Mouse (Mus musculus) lung, embryonic 15.5 days (tissue): Measurements from ENCODE around the gene Zmynd8. TPM values are rescaled to one million over a fixed set of nuclear protein-coding genes. Genes with fewer than 3 reads are reported as not detected.

Experiments used
- ATAC-seq: fragments of 200-750 bp; cut with Nextera tagmentation; 2 replicates; pipeline ENCODE4 v1.8.0; 2017; ENCODE audit warnings: moderate number of reproducible peaks, borderline replicate concordance; ENCODE audit not compliant: low FRiP score, low TSS enrichment; ENCODE audit errors: extremely low read depth
- H3K27ac ChIP-seq: fragments of 300-500 bp; sonication (generic); 2 replicates; pipeline ENCODE4 v1.5.1; 2015; ENCODE audit warnings: moderate library complexity, mild to moderate bottlenecking, inconsistent platforms
- H3K27me3 ChIP-seq: fragments of 300-500 bp; sonication (generic); 2 replicates; pipeline ENCODE4 v1.6.1; 2015; ENCODE audit warnings: inconsistent platforms
- H3K36me3 ChIP-seq: fragments of 300-500 bp; sonication (generic); 2 replicates; pipeline ENCODE4 v1.6.1; 2015; ENCODE audit warnings: inconsistent platforms
- H3K4me1 ChIP-seq: fragments of 300-500 bp; sonication (generic); 2 replicates; pipeline ENCODE4 v1.6.1; 2015; ENCODE audit warnings: inconsistent platforms
- H3K4me2 ChIP-seq: fragments of 300-500 bp; sonication (generic); 2 replicates; pipeline ENCODE4 v1.6.1; 2015; ENCODE audit warnings: inconsistent platforms, mild to moderate bottlenecking, moderate library complexity
- H3K4me3 ChIP-seq: fragments of 300-500 bp; sonication (generic); 2 replicates; pipeline ENCODE4 v1.5.1; 2015; ENCODE audit warnings: mild to moderate bottlenecking, inconsistent platforms
- H3K9ac ChIP-seq: fragments of 300-500 bp; sonication (generic); 2 replicates; pipeline ENCODE4 v1.6.1; 2015; ENCODE audit warnings: inconsistent platforms
- H3K9me3 ChIP-seq: fragments of 300-500 bp; sonication (generic); 2 replicates; pipeline ENCODE4 v1.6.1; 2016; ENCODE audit warnings: inconsistent platforms
- WGBS: fragments of 180-500 bp; shearing (Covaris S2); methylation state at CpG from one replicate; pipeline ENCODE4 v1.1.7; 2015; 5-methylcytosine and 5-hydroxymethylcytosine counted together
- polyA plus RNA-seq: library from polyadenylated mRNA; unstranded; fragments of >200 nt; fragmentation: Nextera tagmentation; extraction: Ambion mirVana; gene quantifications from 2 replicates; pipeline ENCODE4 v1.2.1, GENCODE M21; 2015

Zmynd8 gene
- polyA plus RNA-seq, 1 experiment from 2014 or later = 46.0 TPM

GRCm38 (mm10) chr2:165895687-165896086 lies 3.1 kb downstream of the Zmynd8 start:
- no peak overlapping the region for H3K4me3 ChIP-seq
- H3K9me3 ChIP-seq = no peaks in the 10 kb centered on the region
- H3K27ac ChIP-seq = no peak overlapping the region
- H3K27me3 ChIP-seq = no peaks in the 10 kb centered on the region
- H3K9ac ChIP-seq = no peak overlapping the region
- ATAC-seq = no peak
- no peak overlapping the region for H3K4me2 ChIP-seq
- WGBS = 85% methylated on average over 4 of the region's 4 CpGs
- peaks cover 24% of the 10 kb centered on the region for H3K4me1 ChIP-seq
- H3K36me3 ChIP-seq = no peaks in the 10 kb centered on the region

- no peak overlapping the region for H3K4me3 ChIP-seq
- H3K4me2 ChIP-seq = no peak overlapping the region
- no peak overlapping the region for H3K27ac ChIP-seq
- no peaks in the 10 kb centered on the region for H3K27me3 ChIP-seq
- ATAC-seq = no peak
- peaks cover 15% of the 10 kb centered on the region for H3K4me1 ChIP-seq
- no peak overlapping the region for H3K9ac ChIP-seq
- 41% methylated on average over 4 of the region's 4 CpGs for WGBS
- no peaks in the 10 kb centered on the region for H3K36me3 ChIP-seq
- H3K9me3 ChIP-seq = no peaks in the 10 kb centered on the region
Observed at GRCm38 (mm10) chr2:165894533-165894932, 4.3 kb downstream of the Zmynd8 start.

GRCm38 (mm10) chr2:165893232-165893631 lies 5.6 kb downstream of the Zmynd8 start:
- no peak overlapping the region for H3K4me2 ChIP-seq
- no peaks in the 10 kb centered on the region for H3K9me3 ChIP-seq
- ATAC-seq = no peak
- H3K4me1 ChIP-seq = peaks cover 15% of the 10 kb centered on the region
- 88% methylated on average over 3 of the region's 3 CpGs for WGBS
- no peaks in the 10 kb centered on the region for H3K27me3 ChIP-seq
- H3K9ac ChIP-seq = no peak overlapping the region
- H3K27ac ChIP-seq = no peak overlapping the region
- H3K36me3 ChIP-seq = no peaks in the 10 kb centered on the region
- no peak overlapping the region for H3K4me3 ChIP-seq

GRCm38 (mm10) chr2:165892626-165893025 lies 6.2 kb downstream of the Zmynd8 start:
- Histone ChIP-seq H3K4me2 (no peak overlapping the region), H3K9ac (no peak overlapping the region), H3K36me3 (no peaks in the 10 kb centered on the region), H3K4me1 (peaks cover 21% of the 10 kb centered on the region), H3K9me3 (no peaks in the 10 kb centered on the region), H3K4me3 (no peak overlapping the region), H3K27ac (no peak overlapping the region), H3K27me3 (no peaks in the 10 kb centered on the region)
- WGBS = 70% methylated on average over 5 of the region's 5 CpGs
- no peak for ATAC-seq

- 73% methylated on average over 10 of the region's 10 CpGs for WGBS
- no peaks in the 10 kb centered on the region for H3K9me3 ChIP-seq
- H3K27ac ChIP-seq = no peak overlapping the region
- H3K27me3 ChIP-seq = no peaks in the 10 kb centered on the region
- H3K36me3 ChIP-seq = no peaks in the 10 kb centered on the region
- H3K4me1 ChIP-seq = peaks cover 43% of the 10 kb centered on the region
- H3K4me2 ChIP-seq = no peak overlapping the region
- ATAC-seq = no peak
- H3K9ac ChIP-seq = no peak overlapping the region
- H3K4me3 ChIP-seq = no peak overlapping the region
Observed at GRCm38 (mm10) chr2:165890401-165890800, 8.4 kb downstream of the Zmynd8 start.

- Histone ChIP-seq H3K9ac (no peak overlapping the region), H3K9me3 (no peaks in the 10 kb centered on the region), H3K4me1 (peaks cover 48% of the 10 kb centered on the region), H3K27me3 (no peaks in the 10 kb centered on the region), H3K4me2 (no peak overlapping the region), H3K36me3 (no peaks in the 10 kb centered on the region), H3K27ac (no peak overlapping the region), H3K4me3 (no peak overlapping the region)
- ATAC-seq = no peak
- 87% methylated on average over 10 of the region's 10 CpGs for WGBS
Observed at GRCm38 (mm10) chr2:165889874-165890273, 8.9 kb downstream of the Zmynd8 start.

GRCm38 (mm10) chr2:165889266-165889665 lies 9.6 kb downstream of the Zmynd8 start:
- peak overlapping the region; percentile 100; the same call in 1 of the 2 replicates for H3K27ac ChIP-seq
- no peaks in the 10 kb centered on the region for H3K9me3 ChIP-seq
- no peak overlapping the region for H3K9ac ChIP-seq
- no peak for ATAC-seq
- no peak overlapping the region for H3K4me3 ChIP-seq
- H3K4me1 ChIP-seq = peaks cover 52% of the 10 kb centered on the region
- H3K4me2 ChIP-seq = no peak overlapping the region
- H3K27me3 ChIP-seq = no peaks in the 10 kb centered on the region
- 58% methylated on average over 7 of the region's 7 CpGs for WGBS
- no peaks in the 10 kb centered on the region for H3K36me3 ChIP-seq

GRCm38 (mm10) chr2:165888813-165889221 lies 10.0 kb downstream of the Zmynd8 start:
- Histone ChIP-seq H3K4me3 (no peak overlapping the region), H3K4me2 (peak overlapping the region; percentile 14; the same call in 1 of the 2 replicates), H3K36me3 (no peaks in the 10 kb centered on the region), H3K27ac (peak overlapping the region; percentile 100), H3K4me1 (peaks cover 57% of the 10 kb centered on the region), H3K9me3 (no peaks in the 10 kb centered on the region), H3K27me3 (no peaks in the 10 kb centered on the region), H3K9ac (no peak overlapping the region)
- 27% methylated on average over 3 of the region's 3 CpGs for whole genome bisulfite sequencing
- no peak for ATAC-seq

- Histone ChIP-seq H3K27ac (peak overlapping the region; percentile 100), H3K4me2 (peak overlapping the region; percentile 14; the same call in 1 of the 2 replicates), H3K27me3 (no peaks in the 10 kb centered on the region), H3K4me1 (peaks cover 60% of the 10 kb centered on the region), H3K4me3 (no peak overlapping the region), H3K9me3 (no peaks in the 10 kb centered on the region), H3K36me3 (no peaks in the 10 kb centered on the region), H3K9ac (0 out of 2 replicates have a peak overlapping the region, but pooled peaks have one; percentile 18)
- 11% methylated on average over 13 of the region's 13 CpGs for WGBS
- ATAC-seq = peak; percentile 68
Observed at GRCm38 (mm10) chr2:165888396-165888795, 10.4 kb downstream of the Zmynd8 start.

- 17% methylated on average over 13 of the region's 25 CpGs for WGBS
- no peaks in the 10 kb centered on the region for H3K36me3 ChIP-seq
- peak overlapping the region; percentile 21 for H3K9ac ChIP-seq
- ATAC-seq = no peak
- peaks cover 73% of the 10 kb centered on the region for H3K4me1 ChIP-seq
- no peak overlapping the region for H3K4me3 ChIP-seq
- no peak overlapping the region for H3K4me2 ChIP-seq
- H3K27me3 ChIP-seq = no peaks in the 10 kb centered on the region
- no peaks in the 10 kb centered on the region for H3K9me3 ChIP-seq
- peak overlapping the region; percentile 100 for H3K27ac ChIP-seq
Observed at GRCm38 (mm10) chr2:165886857-165887628, 11.8 kb downstream of the Zmynd8 start.

- H3K9ac ChIP-seq = peak overlapping the region; percentile 21; the same call in 1 of the 2 replicates
- no peak overlapping the region for H3K4me3 ChIP-seq
- no peak overlapping the region for H3K4me2 ChIP-seq
- no peaks in the 10 kb centered on the region for H3K9me3 ChIP-seq
- no peaks in the 10 kb centered on the region for H3K27me3 ChIP-seq
- H3K27ac ChIP-seq = peak overlapping the region; percentile 100
- WGBS = 14% methylated on average over 3 of the region's 3 CpGs
- H3K4me1 ChIP-seq = peaks cover 79% of the 10 kb centered on the region
- no peak for ATAC-seq
- H3K36me3 ChIP-seq = no peaks in the 10 kb centered on the region
Observed at GRCm38 (mm10) chr2:165886482-165886856, 12.3 kb downstream of the Zmynd8 start.

- Histone ChIP-seq H3K27me3 (no peaks in the 10 kb centered on the region), H3K36me3 (no peaks in the 10 kb centered on the region), H3K4me1 (peaks cover 84% of the 10 kb centered on the region), H3K9ac (peak overlapping the region; percentile 19), H3K9me3 (no peaks in the 10 kb centered on the region), H3K4me3 (no peak overlapping the region), H3K27ac (peak overlapping the region; percentile 100), H3K4me2 (no peak overlapping the region)
- ATAC-seq = no peak
- WGBS = 35% methylated on average over 4 of the region's 4 CpGs
Observed at GRCm38 (mm10) chr2:165885951-165886320, 12.9 kb downstream of the Zmynd8 start.
